Mouse (Mus musculus) ovary, adult 18-20 months (tissue): ENCODE measurements around the gene Pde10a.

Experiments used
- DNase-seq: peaks from one replicate; pipeline ENCODE4 v3.0.0; 2022; ENCODE audit warnings: low spot score, mixed read lengths

Gene Pde10a

GRCm38 (mm10) chr17:8972152-8972854, 447.1 kb downstream of the Pde10a start:
- DNase-seq, result no peak

GRCm38 (mm10) chr17:8973331-8973730, 448.2 kb downstream of the Pde10a start:
- no peak for DNase-seq

GRCm38 (mm10) chr17:8974423-8974822, 449.3 kb downstream of the Pde10a start:
- DNase-seq, result no peak

- DNase-seq, result no peak
These were observed 449.7 kb downstream of the Pde10a start for GRCm38 (mm10) chr17:8974823-8975397.

GRCm38 (mm10) chr17:8976745-8977144, 451.6 kb downstream of the Pde10a start:
- DNase-seq, result no peak

- no peak for DNase-seq
These were observed 452.1 kb downstream of the Pde10a start for GRCm38 (mm10) chr17:8977271-8977670.

GRCm38 (mm10) chr17:8983576-8983975, 458.4 kb downstream of the Pde10a start:
- no peak for DNase-seq

GRCm38 (mm10) chr17:8985714-8986113, 460.5 kb downstream of the Pde10a start:
- DNase-seq, result no peak

GRCm38 (mm10) chr17:8986551-8986950, 461.4 kb downstream of the Pde10a start:
- DNase-seq, result no peak

- no peak for DNase-seq
These were observed 462.2 kb downstream of the Pde10a start for GRCm38 (mm10) chr17:8987369-8987768.

GRCm38 (mm10) chr17:8988119-8988807, 463.1 kb downstream of the Pde10a start, which contains the start of gene 1700010I14Rik:
Gene 1700010I14Rik (plus strand): TSS chr17:8988333.
- DNase-seq, result peak; percentile 81

GRCm38 (mm10) chr17:8991160-8991559, 466.0 kb downstream of the Pde10a start:
- no peak for DNase-seq

GRCm38 (mm10) chr17:8995344-8995743, 470.2 kb downstream of the Pde10a start:
- no peak for DNase-seq

- DNase-seq, result no peak
These were observed 477.3 kb downstream of the Pde10a start for GRCm38 (mm10) chr17:9002438-9002837.

GRCm38 (mm10) chr17:9004516-9004915, 479.3 kb downstream of the Pde10a start:
- no peak for DNase-seq

- no peak for DNase-seq
These were observed 498.2 kb downstream of the Pde10a start for GRCm38 (mm10) chr17:9023198-9023942.

GRCm38 (mm10) chr17:9030181-9030580, 505.0 kb downstream of the Pde10a start:
- DNase-seq, result no peak

GRCm38 (mm10) chr17:9031241-9032141, 506.3 kb downstream of the Pde10a start:
- DNase-seq, result peak; percentile 37

GRCm38 (mm10) chr17:9032362-9033044, 507.3 kb downstream of the Pde10a start:
- DNase-seq, result no peak

GRCm38 (mm10) chr17:9033511-9033910, 508.3 kb downstream of the Pde10a start:
- no peak for DNase-seq
